Mouse (Mus musculus) CH12.LX (cell line): Measurements from ENCODE around the gene Cyp2d22. TPM values are rescaled to one million over a fixed set of nuclear protein-coding genes. Genes with fewer than 3 reads are reported as not detected.

Experiments
- DNase-seq: peaks from one replicate; pipeline ENCODE4 v3.0.0-alpha.2; 2013; ENCODE audit errors: extremely low read depth
- H3K27ac ChIP-seq: 2 replicates; pipeline ENCODE4 v1.5.1; 2012; ENCODE audit warnings: low read depth, mild to moderate bottlenecking, control low read depth, moderate library complexity; ENCODE audit not compliant: insufficient read depth
- H3K27me3 ChIP-seq: replicated peaks from 2 replicates; pipeline ENCODE3; 2012; ENCODE audit warnings: inconsistent platforms
- H3K36me3 ChIP-seq, 2 experiments: replicated peaks in 1 of 2; 2 replicates each; pipeline versions ENCODE3 to v1.6.1; 2012; ENCODE audit warnings: inconsistent platforms in 1 of 2, low read length in 1 of 2, mild to moderate bottlenecking in 1 of 2, mixed read lengths in 1 of 2, moderate library complexity in 1 of 2; ENCODE audit not compliant: control insufficient read depth in 1 of 2, insufficient read depth in 1 of 2
- H3K4me1 ChIP-seq, 2 experiments: 2 replicates each; pipeline ENCODE4 v1.6.1; 2012; ENCODE audit warnings: inconsistent platforms in 1 of 2, moderate library complexity in 1 of 2; ENCODE audit not compliant: insufficient read depth in 2 of 2, control insufficient read depth in 1 of 2
- H3K4me2 ChIP-seq: 2 replicates; pipeline ENCODE4 v1.6.1; 2012; ENCODE audit warnings: low read depth, mild to moderate bottlenecking, control low read depth; ENCODE audit not compliant: poor library complexity, insufficient read depth, severe bottlenecking
- H3K4me3 ChIP-seq, 3 experiments: fragments of 150-350 bp in 1 of 3; sonication (generic) in 1 of 3; replicated peaks in 1 of 3; 2 replicates each; pipeline versions ENCODE3 to v1.5.1; 2011 to 2012; ENCODE audit warnings: low read depth in 2 of 3, low read length in 2 of 3, mild to moderate bottlenecking in 2 of 3, moderate library complexity in 2 of 3, control low read depth in 1 of 3, improper control_type of control experiment in 1 of 3, inconsistent platforms in 1 of 3, mixed read lengths in 1 of 3; ENCODE audit not compliant: poor library complexity in 1 of 3
- H3K79me2 ChIP-seq: replicated peaks from 2 replicates; pipeline ENCODE4 v1.6.1; 2012; ENCODE audit warnings: mild to moderate bottlenecking, moderate library complexity; ENCODE audit not compliant: control insufficient read depth, poor library complexity, insufficient read depth, severe bottlenecking; ENCODE audit errors: extremely low read depth
- H3K9ac ChIP-seq: 2 replicates; pipeline ENCODE4 v1.6.1; 2012; ENCODE audit warnings: low read depth, mild to moderate bottlenecking, control low read depth, moderate library complexity; ENCODE audit not compliant: insufficient read depth
- H3K9me3 ChIP-seq: replicated peaks from 2 replicates; pipeline ENCODE3; 2012; ENCODE audit warnings: low read length, inconsistent platforms, mixed read lengths
- BHLHE40 ChIP-seq: IDR thresholded peaks from 2 replicates; pipeline ENCODE4 v1.6.1; 2011; ENCODE audit warnings: mild to moderate bottlenecking, low read depth, low read length, improper control_type of control experiment
- CHD2 ChIP-seq: IDR thresholded peaks from 2 replicates; pipeline ENCODE4 v1.6.1; 2011; ENCODE audit warnings: low read length, improper control_type of control experiment
- EP300 ChIP-seq: IDR thresholded peaks from 2 replicates; pipeline ENCODE4 v1.6.1; 2011; ENCODE audit warnings: low read length, improper control_type of control experiment
- ETS1 ChIP-seq: conservative IDR thresholded peaks from 2 replicates; pipeline ENCODE4 v1.6.1; 2012; ENCODE audit warnings: low read depth, mild to moderate bottlenecking, inconsistent platforms, low read length, improper control_type of control experiment, moderate library complexity
- GABPA ChIP-seq: IDR thresholded peaks from 2 replicates; pipeline ENCODE4 v1.6.1; 2012; ENCODE audit warnings: low read depth, low read length, improper control_type of control experiment, inconsistent platforms; ENCODE audit not compliant: insufficient replicate concordance
- HCFC1 ChIP-seq: IDR thresholded peaks from 2 replicates; pipeline ENCODE4 v1.6.1; 2012; ENCODE audit warnings: low read depth, mild to moderate bottlenecking, inconsistent platforms, low read length, improper control_type of control experiment
- JUND ChIP-seq: conservative IDR thresholded peaks from 2 replicates; pipeline ENCODE4 v1.6.1; 2011; ENCODE audit warnings: low read depth, low read length, improper control_type of control experiment
- KAT2A ChIP-seq: IDR thresholded peaks from 2 replicates; pipeline ENCODE4 v1.6.1; 2012; ENCODE audit warnings: low read length, improper control_type of control experiment, inconsistent platforms; ENCODE audit not compliant: insufficient replicate concordance
- MAFK ChIP-seq: IDR thresholded peaks from 2 replicates; pipeline ENCODE4 v1.6.1; 2011; ENCODE audit warnings: low read length, improper control_type of control experiment; ENCODE audit not compliant: insufficient replicate concordance
- MAZ ChIP-seq: IDR thresholded peaks from 2 replicates; pipeline ENCODE4 v1.6.1; 2012; ENCODE audit warnings: low read depth, mild to moderate bottlenecking, inconsistent platforms, low read length, improper control_type of control experiment, moderate library complexity
- MEF2A ChIP-seq: IDR thresholded peaks from 2 replicates; pipeline ENCODE4 v1.6.1; 2014; ENCODE audit warnings: low read depth, mild to moderate bottlenecking, inconsistent platforms, low read length, improper control_type of control experiment, borderline replicate concordance
- MXI1 ChIP-seq: IDR thresholded peaks from 2 replicates; pipeline ENCODE4 v1.6.1; 2011; ENCODE audit warnings: mild to moderate bottlenecking, low read depth, low read length, improper control_type of control experiment
- MYC ChIP-seq: IDR thresholded peaks from 2 replicates; pipeline ENCODE4 v1.6.1; 2011; ENCODE audit warnings: low read depth, mild to moderate bottlenecking, improper control_type of control experiment, low read length
- NELFE ChIP-seq: IDR thresholded peaks from 2 replicates; pipeline ENCODE4 v1.6.1; 2011; ENCODE audit warnings: low read depth, low read length, improper control_type of control experiment
- PAX5 ChIP-seq: IDR thresholded peaks from 2 replicates; pipeline ENCODE4 v1.6.1; 2012; ENCODE audit warnings: low read length, inconsistent platforms, mixed read lengths
- RAD21 ChIP-seq: IDR thresholded peaks from 2 replicates; pipeline ENCODE4 v1.6.1; 2011; ENCODE audit warnings: low read depth, mild to moderate bottlenecking, low read length, improper control_type of control experiment, moderate library complexity
- SIN3A ChIP-seq: IDR thresholded peaks from 2 replicates; pipeline ENCODE4 v1.6.1; 2012; ENCODE audit warnings: low read length, improper control_type of control experiment, inconsistent platforms
- TBP ChIP-seq: conservative IDR thresholded peaks from 2 replicates; pipeline ENCODE4 v1.6.1; 2011; ENCODE audit warnings: low read depth, low read length, improper control_type of control experiment
- TCF12 ChIP-seq: IDR thresholded peaks from 2 replicates; pipeline ENCODE4 v1.6.1; 2014; ENCODE audit warnings: low read depth, mild to moderate bottlenecking, inconsistent platforms, low read length, improper control_type of control experiment
- UBTF ChIP-seq: IDR thresholded peaks from 2 replicates; pipeline ENCODE4 v1.6.1; 2012; ENCODE audit warnings: low read depth, mild to moderate bottlenecking, inconsistent platforms, low read length, improper control_type of control experiment, moderate library complexity
- USF1 ChIP-seq: IDR thresholded peaks from 2 replicates; pipeline ENCODE4 v1.6.1; 2014; ENCODE audit warnings: low read depth, mild to moderate bottlenecking, inconsistent platforms, low read length, improper control_type of control experiment
- USF2 ChIP-seq: conservative IDR thresholded peaks from 2 replicates; pipeline ENCODE4 v1.6.1; 2011; ENCODE audit warnings: low read depth, low read length, improper control_type of control experiment
- ZC3H11A ChIP-seq: IDR thresholded peaks from 2 replicates; pipeline ENCODE4 v1.6.1; 2012; ENCODE audit warnings: low read depth, mild to moderate bottlenecking, inconsistent platforms, low read length, improper control_type of control experiment
- ZMIZ1 ChIP-seq: IDR thresholded peaks from 2 replicates; pipeline ENCODE4 v1.6.1; 2012; ENCODE audit warnings: low read depth, mild to moderate bottlenecking, inconsistent platforms, low read length, improper control_type of control experiment
- ZNF384 ChIP-seq: IDR thresholded peaks from 2 replicates; pipeline ENCODE4 v1.6.1; 2012; ENCODE audit warnings: low read depth, low read length, improper control_type of control experiment, inconsistent platforms
- dilution Hi-C: fragments of 300-500 bp; cut with MboI; formaldehyde crosslinking; loops from 2 replicates; pipeline ENCODE4 v1.14.3; 2020; ENCODE audit warnings: low sequenced_read_pairs; ENCODE audit not compliant: extremely low pct_unique_long_range_greater_than_20kb, extremely low pct_ligation_motif_present
- in situ Hi-C: fragments of 300-500 bp; cut with MboI; formaldehyde crosslinking; loops from 3 replicates; pipeline ENCODE4 v1.14.3; 2019; ENCODE audit warnings: low sequenced_read_pairs, low pct_ligation_motif_present, low pct_unique_long_range_greater_than_20kb, mixed read lengths
- polyA plus RNA-seq: library from polyadenylated mRNA; unstranded; fragments of >175 nt; gene quantifications from 2 replicates; pipeline ENCODE4 v1.2.1, GENCODE M21; 2012; ENCODE audit warnings: low read depth; ENCODE audit not compliant: insufficient read length
- total RNA-seq, 2 experiments: library from RNA; depleted of rRNA; stranded (reverse); fragments of 300-350 nt in 1 of 2; fragments of >200 nt in 1 of 2; gene quantifications; 2 replicates each; pipeline ENCODE4 v1.2.3; 2012 to 2014

Cyp2d22 gene
- total and polyA plus RNA-seq, 3 experiments = 0.21 to 0.24 TPM; not detected in 1

GRCm38 (mm10) chr15:82350349-82350748 is 29.7 kb downstream of the Cyp2d22 start:
- Histone ChIP-seq H3K27me3 (no peaks in the 10 kb centered on the region), H3K4me2 (no peak overlapping the region), H3K9ac (no peak overlapping the region), H3K27ac (no peak overlapping the region), H3K36me3 (peaks cover 29 to 42% of the 10 kb centered on the region in 2 experiments), H3K9me3 (peaks cover 2% of the 10 kb centered on the region), H3K4me1 (peaks cover 14 to 44% of the 10 kb centered on the region in 2 experiments), H3K4me3 (no peak overlapping the region), H3K79me2 (peaks cover 32% of the 10 kb centered on the region)
- in situ Hi-C loops (loop anchor here (10.0 kb wide), 1 partner anchor 64 kb away; no protein-coding TSS in a partner anchor), dilution Hi-C loops (no loop called here)
- TF ChIP-seq TCF12 = no peak
- no peak for TF ChIP-seq EP300
- no peak for TF ChIP-seq HCFC1
- no peak for TF ChIP-seq JUND
- no peak for TF ChIP-seq UBTF
- TF ChIP-seq ZMIZ1 = no peak
- TF ChIP-seq KAT2A = no peak
- TF ChIP-seq MYC = no peak
- TF ChIP-seq ETS1 = no peak
- TF ChIP-seq RAD21 = no peak
- no peak for TF ChIP-seq MXI1
- no peak for TF ChIP-seq NELFE
- TF ChIP-seq USF1 = no peak
- TF ChIP-seq MEF2A = no peak
- TF ChIP-seq MAZ = no peak
- no peak for TF ChIP-seq USF2
- no peak for TF ChIP-seq PAX5
- DNase-seq = no peak

- H3K27ac ChIP-seq = no peak overlapping the region
- dilution Hi-C loops (no loop called here), in situ Hi-C loops (no loop called here)
- peaks cover 14 to 44% of the 10 kb centered on the region in 2 experiments for H3K4me1 ChIP-seq
- H3K9ac ChIP-seq = no peak overlapping the region
- H3K79me2 ChIP-seq = peaks cover 32% of the 10 kb centered on the region
- H3K9me3 ChIP-seq = no peaks in the 10 kb centered on the region
- H3K36me3 ChIP-seq = peaks cover 29 to 42% of the 10 kb centered on the region in 2 experiments
- no peak for TF ChIP-seq PAX5
- TF ChIP-seq TBP = no peak
- no peak for TF ChIP-seq MXI1
- TF ChIP-seq BHLHE40 = no peak
- TF ChIP-seq JUND = no peak
- TF ChIP-seq GABPA = no peak
- TF ChIP-seq ETS1 = no peak
- TF ChIP-seq ZNF384 = no peak
- TF ChIP-seq ZC3H11A = no peak
- TF ChIP-seq MAZ = no peak
- TF ChIP-seq CHD2 = no peak
- no peak for TF ChIP-seq MAFK
- no peak for TF ChIP-seq MEF2A
- TF ChIP-seq UBTF = no peak
- TF ChIP-seq SIN3A = no peak
- no peak overlapping the region for H3K4me3 ChIP-seq
- no peak for DNase-seq
- no peaks in the 10 kb centered on the region for H3K27me3 ChIP-seq
- no peak overlapping the region for H3K4me2 ChIP-seq
These were observed 31.1 kb downstream of the Cyp2d22 start for GRCm38 (mm10) chr15:82348999-82349341.
